Mouse (Mus musculus) large intestine, adult 2 months (tissue): ENCODE data around the gene Celf2. TPM values are rescaled to one million over a fixed set of nuclear protein-coding genes. Genes with fewer than 3 reads are reported as not detected.

Experiments
- DNase-seq: peaks from one replicate; pipeline ENCODE4 v3.0.0-alpha.2; 2012; ENCODE audit warnings: low read depth, low spot score
- WGBS: fragments of 180-500 bp; shearing (Covaris S2); methylation state at CpG from one replicate; pipeline ENCODE4 v1.1.7; 2018; 5-methylcytosine and 5-hydroxymethylcytosine counted together
- polyA plus RNA-seq: library from polyadenylated mRNA; depleted of rRNA; stranded (reverse); fragments of >200 nt; gene quantifications from 2 replicates; pipeline ENCODE4 v1.2.3, GENCODE M21; 2012

The Celf2 gene
- polyA plus RNA-seq, 1 experiment, result 7.2 TPM

DNA sequence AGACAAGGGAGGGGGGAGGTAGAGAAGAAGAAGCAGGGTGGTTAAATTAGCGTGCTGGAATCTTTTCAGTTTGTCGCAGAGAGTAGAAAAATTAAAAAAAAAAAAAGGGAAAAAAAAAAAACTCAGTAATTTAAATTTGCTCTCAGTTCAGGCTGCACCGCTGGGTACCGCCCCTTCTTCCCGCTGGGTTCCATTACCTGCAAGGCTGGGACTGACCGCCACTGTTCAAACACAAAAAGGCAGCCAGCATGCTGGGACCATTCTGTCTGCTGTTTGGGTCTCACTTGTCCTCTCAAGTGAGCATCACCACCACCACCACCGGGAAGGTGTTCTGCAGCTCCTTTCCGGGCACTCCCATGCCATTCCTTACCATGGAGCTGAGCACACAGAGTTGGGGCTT lies 113.4 kb downstream of the Celf2 start:
- no peak for DNase-seq
- WGBS, result 29% methylated on average over 8 of the region's 8 CpGs

DNA sequence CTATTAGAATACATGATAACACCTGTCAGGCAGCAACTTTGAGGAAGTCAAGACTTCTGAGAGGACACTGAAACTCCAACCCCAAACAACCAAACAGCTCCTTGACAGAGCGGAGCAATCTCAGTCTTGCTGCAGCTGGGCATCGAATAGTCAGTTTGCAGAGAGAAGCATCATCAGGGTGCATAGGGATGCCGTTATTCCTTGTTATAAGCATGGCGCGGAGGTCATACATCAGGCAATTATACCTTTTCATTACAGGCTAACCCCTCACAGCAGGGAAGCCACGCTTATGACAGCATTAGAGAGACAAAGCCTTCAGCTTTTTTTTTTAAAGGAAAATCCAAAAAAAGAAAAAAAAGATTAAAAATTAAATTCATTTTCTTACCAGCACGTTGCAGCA lies 113.9 kb downstream of the Celf2 start:
- no peak for DNase-seq
- 63% methylated on average over 7 of the region's 7 CpGs for WGBS

DNA sequence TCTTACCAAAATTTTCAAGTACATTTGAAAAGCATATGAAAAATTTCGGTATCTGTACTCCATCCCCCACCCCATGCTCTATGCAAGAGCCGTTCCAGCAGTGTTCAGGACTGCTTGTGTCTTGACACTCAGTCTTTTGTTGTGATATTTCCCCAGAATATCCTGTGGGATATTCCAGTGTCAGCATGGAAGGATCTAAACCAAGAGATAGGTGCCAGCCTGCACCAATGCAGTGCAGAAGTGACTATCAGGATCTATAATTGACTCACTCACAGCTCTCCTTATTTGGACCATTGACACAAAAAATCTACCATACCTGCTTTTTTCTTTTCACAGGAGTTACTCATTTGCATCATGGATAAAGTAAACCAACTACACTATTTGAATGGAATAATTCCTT lies 116.9 kb downstream of the Celf2 start:
- 79% methylated on average over 2 of the region's 2 CpGs for WGBS
- no peak for DNase-seq

DNA sequence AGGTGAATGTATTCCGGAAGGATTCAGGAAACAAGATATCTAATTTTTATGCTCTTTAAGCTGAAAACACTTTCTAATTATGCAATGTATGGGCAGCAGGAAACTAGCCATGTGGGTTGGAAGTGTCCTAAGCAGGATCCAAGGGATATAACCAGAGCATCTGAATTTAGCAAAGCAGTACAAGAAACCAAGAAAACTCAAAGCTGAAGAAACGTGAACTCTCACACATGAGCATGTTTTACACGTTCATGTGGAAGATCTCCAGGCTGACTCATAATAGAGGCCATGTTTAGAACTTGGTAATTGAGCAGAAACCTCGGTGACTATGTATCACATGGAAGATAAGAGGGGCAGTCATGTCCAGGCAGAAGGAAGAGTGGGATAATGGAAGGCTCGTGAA lies 120.1 kb downstream of the Celf2 start:
- no peak for DNase-seq
- 69% methylated on average over 5 of the region's 5 CpGs for WGBS

DNA sequence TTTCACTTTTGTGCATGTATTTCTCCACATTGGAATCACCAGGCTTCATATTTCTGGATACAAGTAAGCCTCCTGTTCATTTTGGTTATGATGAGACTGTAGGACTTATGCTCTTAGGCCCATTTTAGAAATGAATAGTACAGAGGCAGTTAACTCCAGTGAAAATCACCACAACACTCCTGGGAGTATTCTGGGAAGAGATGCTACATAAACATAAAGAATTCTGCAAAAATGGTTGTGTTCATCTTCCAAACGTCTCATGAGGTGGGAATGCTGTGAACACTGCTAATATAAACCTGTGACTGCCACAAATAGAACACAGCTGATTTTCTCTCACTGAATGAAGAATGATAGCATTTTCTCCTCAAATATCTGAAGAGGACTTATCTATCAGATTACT lies 130.6 kb downstream of the Celf2 start:
- DNase-seq, result no peak
- WGBS, result 32% methylated on average over 1 of the region's 1 CpGs

DNA sequence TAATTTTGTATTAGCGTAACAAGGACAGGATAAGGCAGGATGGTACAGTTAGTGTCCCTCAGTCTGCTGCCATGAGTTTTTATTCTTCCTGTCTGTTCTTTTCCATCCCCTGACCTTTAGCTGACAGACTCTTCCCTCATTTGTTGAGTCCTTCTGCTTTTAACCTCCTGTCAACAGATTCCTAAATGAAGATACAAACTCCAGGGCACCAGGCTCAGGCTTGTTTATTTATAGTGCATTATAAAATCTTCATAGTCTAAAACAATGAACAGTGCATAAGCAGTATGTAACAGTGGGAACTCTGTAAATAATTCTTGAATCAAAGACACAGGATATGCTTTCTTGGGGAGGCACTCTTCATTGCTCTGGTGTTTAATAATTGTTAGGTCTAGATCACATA lies 131.5 kb downstream of the Celf2 start:
- WGBS, result 88% methylated on average over 1 of the region's 1 CpGs
- DNase-seq, result no peak

DNA sequence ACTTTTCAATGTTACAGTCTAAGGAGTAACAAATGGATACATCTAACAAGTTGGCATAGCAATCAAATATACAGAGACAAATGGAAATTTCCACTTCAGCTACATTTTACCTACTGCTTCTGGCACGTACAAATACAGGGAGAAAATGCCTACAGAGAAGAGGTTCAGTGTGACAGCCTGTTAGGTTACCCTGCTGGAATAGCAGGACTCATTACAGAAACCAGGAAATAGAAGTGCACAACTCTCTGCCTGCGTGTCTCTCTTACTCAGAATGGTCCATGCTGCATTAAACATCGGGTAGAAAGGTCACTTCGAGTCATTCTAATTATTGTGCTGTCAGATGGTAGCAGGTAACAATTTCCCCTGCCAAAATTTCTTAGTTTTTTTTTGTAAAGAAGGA lies 141.6 kb downstream of the Celf2 start:
- no peak for DNase-seq
- 65% methylated on average over 4 of the region's 4 CpGs for WGBS

DNA sequence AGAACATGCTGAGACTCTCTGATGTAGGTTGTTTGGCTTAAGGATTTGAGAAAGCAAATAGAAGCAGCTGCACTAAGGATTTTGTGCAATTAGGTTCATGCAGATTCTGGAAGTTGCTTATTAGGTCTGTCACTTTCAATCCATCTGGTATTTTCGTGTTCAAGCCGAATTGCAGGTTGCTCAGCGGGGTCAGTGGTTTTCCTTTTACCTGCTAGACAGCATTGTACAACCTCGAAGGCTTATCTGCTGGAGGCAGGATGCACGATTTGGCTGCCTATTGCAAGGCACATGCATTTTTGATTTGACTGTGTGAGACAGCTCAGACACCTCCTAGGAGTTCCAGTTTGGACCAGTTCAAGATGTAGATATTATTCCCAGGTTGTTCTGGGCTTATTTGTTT lies 149.8 kb downstream of the Celf2 start:
- 68% methylated on average over 5 of the region's 5 CpGs for WGBS

DNA sequence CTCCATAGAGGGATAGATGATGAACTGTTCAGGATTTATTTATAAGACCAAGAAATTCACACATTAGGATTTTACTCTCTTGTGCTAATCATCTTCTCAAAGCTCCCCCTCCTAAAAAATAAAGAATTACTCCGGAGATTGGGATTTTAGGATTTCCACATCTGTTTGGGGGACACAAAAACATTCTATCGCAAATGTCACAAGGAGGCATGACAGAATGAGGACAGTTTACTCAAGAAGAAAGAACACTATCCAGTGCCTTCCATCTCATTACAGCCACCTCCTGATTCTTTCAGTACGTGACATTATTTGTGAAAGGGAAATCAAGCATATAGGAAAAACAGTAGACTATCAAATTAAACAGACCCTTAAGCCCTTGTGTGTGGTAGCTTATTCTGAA lies 150.5 kb downstream of the Celf2 start:
- 75% methylated on average over 3 of the region's 3 CpGs for WGBS
- no peak for DNase-seq

More for the DNA sequence above, 149.8 kb downstream of the Celf2 start:
- no peak for DNase-seq

DNA sequence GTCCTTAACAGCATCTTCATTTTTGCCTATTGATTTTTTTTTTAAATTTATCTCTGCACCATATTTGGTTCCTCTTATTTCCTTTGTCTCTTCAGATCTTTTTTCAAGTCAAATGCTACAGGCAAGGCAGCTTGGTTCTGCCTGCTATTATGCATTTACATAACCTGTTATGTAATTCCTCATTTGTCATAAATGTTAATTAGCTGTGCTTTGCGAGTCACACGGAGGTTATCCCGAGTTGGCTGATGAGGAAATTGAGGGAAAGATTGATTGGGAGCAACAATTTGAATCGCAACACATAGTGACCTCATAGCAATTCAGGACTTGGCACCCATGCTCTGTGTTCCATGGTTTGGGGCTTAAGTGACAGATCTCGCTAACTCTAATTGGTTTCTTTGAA lies 158.1 kb downstream of the Celf2 start:
- WGBS, result 74% methylated on average over 5 of the region's 5 CpGs
- no peak for DNase-seq

DNA sequence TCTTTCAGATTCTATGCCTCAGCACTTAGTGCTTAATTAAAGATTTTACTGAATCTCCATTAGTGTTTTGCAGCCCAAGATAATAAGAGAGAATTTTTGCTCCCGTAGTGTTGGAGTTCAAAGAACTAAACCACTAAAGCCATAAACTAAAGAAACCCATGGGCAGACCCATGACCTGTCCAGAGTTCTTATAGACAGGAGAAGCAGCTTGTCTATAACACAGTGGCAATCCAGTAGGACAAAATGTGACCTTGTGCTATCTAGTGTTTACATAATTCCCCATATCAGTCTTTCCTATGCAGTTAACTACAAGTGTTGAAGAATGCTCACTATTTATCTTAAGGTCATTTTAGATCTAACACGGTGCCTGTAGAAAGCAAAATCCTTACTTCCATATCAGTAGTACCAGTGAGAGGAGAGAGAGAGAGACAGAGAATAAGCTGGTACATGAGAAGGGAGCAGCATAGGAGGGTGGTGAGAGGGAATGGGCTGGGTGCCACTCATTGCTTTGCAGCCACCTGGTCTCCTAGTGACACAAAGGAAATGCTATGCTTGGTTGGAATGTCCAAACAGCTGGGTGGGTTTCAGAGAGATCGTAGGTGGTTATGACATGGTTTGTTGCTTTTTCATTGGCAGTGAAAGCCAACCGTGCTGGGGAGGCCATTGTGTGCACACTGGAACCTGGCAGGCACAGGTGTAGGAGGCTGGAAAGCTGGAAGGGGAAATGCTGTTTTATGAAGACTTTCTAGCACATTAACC lies 162.5 kb downstream of the Celf2 start:
- WGBS, result 31% methylated on average over 4 of the region's 4 CpGs
- no peak for DNase-seq

DNA sequence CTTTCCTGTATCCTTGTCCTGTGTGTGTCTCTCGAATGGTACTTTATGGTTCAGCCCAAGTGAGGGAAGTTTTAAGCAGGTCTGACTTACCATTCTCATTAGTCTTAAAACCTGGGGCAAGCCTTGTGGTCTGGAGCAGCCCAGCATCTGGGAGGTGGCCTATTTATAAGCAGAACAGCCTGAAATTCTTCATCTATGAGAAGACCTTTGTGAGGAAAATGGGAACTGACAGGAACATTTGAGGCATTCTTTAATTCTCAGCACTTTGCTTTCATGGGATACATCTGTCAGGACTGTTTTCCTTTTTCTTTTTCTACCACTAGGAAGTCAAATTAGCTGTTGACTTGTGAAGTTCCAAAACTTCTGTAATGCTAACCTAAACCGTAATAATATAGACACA lies 164.4 kb downstream of the Celf2 start:
- 85% methylated on average over 2 of the region's 2 CpGs for WGBS
- no peak for DNase-seq

DNA sequence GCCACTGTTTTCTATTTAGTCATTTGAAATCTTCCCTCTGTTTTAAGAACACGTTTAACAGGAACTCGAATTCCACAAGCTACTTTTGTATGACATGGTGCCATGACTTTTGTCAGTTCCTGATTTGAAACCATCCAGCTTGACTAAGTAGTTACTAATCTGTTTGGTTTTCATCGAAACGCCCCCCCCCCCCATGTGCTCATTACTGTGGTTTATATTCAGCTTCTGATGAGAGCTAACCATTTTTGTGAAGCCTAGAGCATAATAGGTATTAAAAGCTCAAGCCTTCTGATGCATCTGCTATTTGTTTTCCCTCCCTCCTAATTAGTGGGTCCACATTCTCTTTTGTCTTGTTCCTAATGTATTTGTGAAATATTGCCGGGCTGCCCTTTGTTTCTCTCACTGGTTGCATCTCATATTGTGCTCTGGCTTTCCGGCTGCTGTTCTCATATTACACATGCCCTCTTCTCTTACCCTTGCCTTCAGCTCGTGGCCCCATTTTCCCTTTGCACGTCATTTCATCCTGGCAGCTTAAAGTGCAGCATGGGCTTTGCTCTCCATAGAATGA lies 166.4 kb downstream of the Celf2 start:
- DNase-seq, result no peak
- 71% methylated on average over 8 of the region's 8 CpGs for whole genome bisulfite sequencing

DNA sequence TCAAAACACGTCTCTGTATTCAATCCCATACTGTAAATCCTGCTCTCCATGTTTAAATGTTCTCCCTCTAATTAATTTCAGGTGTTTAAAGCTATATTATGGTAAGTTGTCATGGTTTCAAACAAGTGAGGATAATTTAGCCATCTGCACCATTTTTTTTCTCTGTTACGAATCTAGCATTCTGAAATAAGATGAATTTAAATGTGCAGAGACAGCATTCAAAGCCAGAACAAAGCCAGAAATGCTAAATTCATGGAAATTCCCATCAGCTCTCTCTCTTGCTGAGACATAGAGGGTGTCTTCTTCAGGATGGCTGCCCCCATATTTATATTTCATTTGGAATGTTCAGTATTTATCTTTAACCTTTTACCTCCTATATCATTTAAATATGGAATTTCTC lies 174.5 kb downstream of the Celf2 start:
- DNase-seq, result no peak
- WGBS, result 84% methylated on average over 2 of the region's 2 CpGs

DNA sequence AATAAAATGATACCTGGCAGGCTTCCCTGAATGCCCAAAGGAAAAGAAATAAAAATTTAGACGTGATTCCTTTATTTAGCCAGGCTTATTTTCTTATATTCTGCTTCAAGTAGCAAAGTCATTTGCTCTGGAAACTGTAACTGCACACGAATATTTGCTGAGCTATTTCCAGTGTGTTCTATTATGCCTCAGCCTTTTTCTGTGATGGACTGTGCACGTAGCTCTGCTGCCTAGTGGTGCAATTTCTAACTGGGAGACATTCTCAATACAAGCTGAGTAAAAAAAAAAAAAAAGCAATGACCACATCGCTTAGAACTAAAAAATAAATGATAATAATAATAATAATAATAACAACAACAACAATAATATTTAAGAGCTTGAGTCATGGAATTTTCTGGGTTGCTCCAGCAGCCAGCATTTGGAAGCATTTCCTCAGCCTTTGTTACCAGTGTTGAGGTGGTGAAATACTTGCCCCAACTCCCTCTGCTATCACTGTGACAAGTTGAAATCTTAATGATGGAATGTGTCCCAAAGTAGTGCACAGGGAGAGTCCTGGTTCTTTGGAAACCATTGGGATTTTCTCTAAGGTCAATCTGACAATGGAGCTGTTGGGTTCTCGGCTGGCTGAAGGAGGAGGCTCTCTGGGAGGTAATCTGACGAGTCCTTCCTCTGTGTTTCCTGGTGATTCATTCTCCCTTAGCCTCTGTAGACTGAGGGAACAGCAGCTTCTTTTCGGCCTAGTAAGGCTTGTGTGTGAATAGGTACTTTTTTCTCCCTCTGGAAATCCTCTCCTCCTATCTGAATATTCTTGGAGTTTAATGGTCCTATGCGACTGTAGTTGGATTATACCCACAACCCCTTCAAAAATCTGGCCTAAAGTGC lies 181.1 kb downstream of the Celf2 start:
- 71% methylated on average over 8 of the region's 8 CpGs for WGBS
- no peak for DNase-seq

DNA sequence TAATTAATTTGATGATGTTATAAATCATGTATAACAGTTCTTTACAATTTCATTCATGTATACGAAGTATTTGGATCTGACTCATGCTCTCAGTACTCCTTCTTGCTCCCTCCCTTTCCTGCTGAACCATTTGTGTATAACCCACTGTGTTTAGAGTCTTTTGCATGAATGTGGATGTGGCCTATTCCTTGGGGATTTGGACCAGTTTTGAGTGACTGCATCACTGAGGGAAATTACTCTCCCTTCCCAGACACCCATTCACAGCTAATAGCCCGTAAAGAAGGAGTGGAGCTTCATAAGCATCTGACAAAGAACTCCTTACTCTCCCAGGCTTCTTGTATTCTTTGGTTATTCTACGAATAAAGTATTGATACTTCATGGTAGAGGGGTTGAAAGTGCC lies 189.6 kb downstream of the Celf2 start:
- no peak for DNase-seq
- WGBS, result 72% methylated on average over 3 of the region's 3 CpGs

DNA sequence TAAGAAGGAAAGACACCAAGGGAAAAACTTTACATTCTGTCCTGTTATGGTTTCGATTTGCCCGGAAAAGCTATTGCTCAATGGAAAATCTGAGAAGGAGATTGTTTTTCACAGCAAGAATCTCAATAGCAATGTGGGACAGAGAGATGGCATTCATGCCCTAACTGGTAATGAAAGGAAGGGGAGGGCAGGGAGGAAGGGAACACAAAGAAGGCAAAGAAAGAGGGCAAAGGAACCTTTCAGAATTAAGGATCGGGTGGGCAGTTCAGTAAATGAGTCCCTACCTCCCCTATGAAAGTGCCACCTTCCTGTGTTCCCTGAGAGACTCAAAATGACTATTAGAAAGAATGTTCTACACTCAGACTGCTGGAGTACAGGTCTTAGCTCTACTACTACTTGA lies 197.6 kb downstream of the Celf2 start:
- no peak for DNase-seq
- 88% methylated on average over 3 of the region's 3 CpGs for WGBS

DNA sequence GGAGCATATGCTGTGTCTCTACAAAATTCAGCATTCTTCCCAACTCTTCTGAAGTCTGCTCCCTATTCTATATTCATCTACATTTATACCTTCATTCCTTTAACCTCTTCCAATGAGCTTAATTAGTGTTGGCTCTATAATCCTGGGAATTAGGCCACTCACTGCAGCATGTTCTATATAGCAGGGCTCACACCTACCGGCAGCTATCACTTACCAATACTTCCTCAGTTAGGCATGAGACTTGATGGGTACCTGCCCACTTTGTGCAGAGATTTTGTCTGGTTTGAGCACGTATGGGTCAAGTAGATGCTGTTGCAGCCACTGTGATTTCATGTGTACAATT lies 198.6 kb downstream of the Celf2 start:
- no peak for DNase-seq
- 84% methylated on average over 2 of the region's 2 CpGs for WGBS

DNA sequence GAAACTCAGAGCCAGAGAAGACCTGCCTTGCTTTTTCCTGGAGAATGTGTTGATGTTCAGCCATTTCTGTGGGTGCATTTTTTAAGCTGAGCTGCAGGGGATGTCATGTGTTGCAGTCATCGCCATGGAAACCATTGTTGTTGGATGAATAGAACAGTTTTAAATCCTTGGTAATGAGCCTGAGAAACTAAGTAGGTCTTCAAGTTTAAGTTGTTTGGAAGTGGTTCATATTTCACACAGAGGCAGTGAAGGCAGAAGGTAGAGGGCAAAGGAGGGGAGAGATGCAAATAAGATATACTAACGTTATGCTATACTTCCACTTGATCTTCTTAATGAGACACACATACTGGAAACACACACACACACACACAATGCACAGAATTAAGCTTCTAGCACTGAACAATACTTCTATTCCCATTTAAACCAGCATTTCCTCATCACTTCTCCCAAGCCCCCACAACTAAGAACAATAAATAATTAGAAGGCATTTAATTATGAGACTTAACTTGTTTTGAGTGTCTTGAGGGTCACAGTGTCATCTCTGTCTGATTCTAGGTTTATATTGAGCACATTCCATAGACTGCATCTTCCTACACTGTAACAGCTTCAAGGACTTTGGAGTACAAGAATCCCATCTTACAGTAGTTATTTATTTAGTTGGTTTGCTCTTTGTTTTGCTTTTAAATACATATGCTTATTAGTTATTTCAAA lies 199.1 kb downstream of the Celf2 start:
- WGBS, result 58% methylated on average over 2 of the region's 2 CpGs
- DNase-seq, result no peak

DNA sequence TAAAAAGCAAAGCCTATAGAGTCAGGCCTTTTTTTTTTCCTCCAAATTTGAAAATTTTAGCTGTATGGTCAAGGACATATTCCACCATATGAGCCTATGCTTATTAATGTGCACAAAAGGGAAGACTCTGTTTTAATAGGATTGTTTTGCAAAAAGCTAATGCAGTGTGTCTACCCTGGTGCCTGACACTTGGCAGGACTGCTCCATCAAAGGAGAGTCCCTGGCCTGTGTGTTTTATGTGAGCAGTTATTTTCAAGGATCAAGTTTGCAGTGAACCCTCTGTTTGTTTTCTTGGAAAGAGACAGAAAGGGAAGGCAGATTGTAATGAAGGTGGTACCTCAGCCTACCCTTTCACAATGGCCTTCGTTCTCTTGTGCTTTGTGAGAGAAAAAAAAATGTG lies 200.0 kb downstream of the Celf2 start:
- 73% methylated on average over 1 of the region's 1 CpGs for WGBS

More for the DNA sequence above, 200.0 kb downstream of the Celf2 start:
- DNase-seq, result no peak
